Mouse (Mus musculus) brain, embryonic 14.5 days (tissue): ENCODE measurements around the gene Usp22.

Experiments
- CTCF ChIP-seq: fragments of 200-500 bp; IDR thresholded peaks from 2 replicates; pipeline ENCODE4 v1.5.1; 2012; ENCODE audit warnings: inconsistent platforms, mild to moderate bottlenecking, moderate library complexity, borderline replicate concordance; ENCODE audit not compliant: insufficient read depth, insufficient read length; ENCODE audit errors: extremely low read depth
- POLR2A ChIP-seq: fragments of 200-500 bp; IDR thresholded peaks from 2 replicates; pipeline ENCODE4 v1.6.1; 2012; ENCODE audit warnings: mild to moderate bottlenecking, inconsistent platforms, borderline replicate concordance; ENCODE audit not compliant: poor library complexity, insufficient read depth, insufficient read length, severe bottlenecking; ENCODE audit errors: extremely low read depth

DNA sequence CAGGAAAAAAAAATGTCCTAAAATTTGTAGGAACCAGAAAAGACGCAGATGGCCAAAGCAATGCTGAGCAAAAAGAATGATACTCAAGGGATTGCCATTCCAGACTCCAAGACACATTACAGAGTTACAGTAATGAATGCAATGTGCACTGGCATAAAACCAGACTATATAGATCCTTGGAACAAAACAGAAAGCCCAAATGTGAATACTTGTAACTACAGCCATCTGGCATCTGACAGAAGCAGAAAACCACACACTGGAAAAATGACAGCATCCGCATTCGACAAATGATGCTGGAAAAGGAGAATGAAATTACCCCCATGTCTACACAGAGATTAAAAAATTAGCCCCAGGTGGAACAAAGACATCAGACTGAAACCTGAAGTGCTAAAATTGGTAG is 5.5 kb upstream of the Usp22 start:
- TF ChIP-seq CTCF = no peak
- no peak for TF ChIP-seq POLR2A
